Mouse (Mus musculus) adrenal gland, adult (tissue): ENCODE measurements around the gene Actb.

Experiments used
- DNase-seq, 2 experiments: peaks; one replicate each; pipeline ENCODE4 v3.0.0; 2022 to 2023; ENCODE audit warnings: low spot score in 1 of 2; ENCODE audit not compliant: inconsistent age in 2 of 2

Gene Actb

GRCm38 (mm10) chr5:142923781-142924180, 17.2 kb upstream of the Actb start:
- no peak for DNase-seq

- DNase-seq: no peak
These were observed 15.7 kb upstream of the Actb start for GRCm38 (mm10) chr5:142922251-142922650.

- peak in 1 of 2 experiments; percentile 42 for DNase-seq
These were observed 14.5 kb upstream of the Actb start for GRCm38 (mm10) chr5:142921074-142921459.

GRCm38 (mm10) chr5:142920311-142921073, 13.9 kb upstream of the Actb start:
- peak; percentile 87 to 94 for DNase-seq

GRCm38 (mm10) chr5:142917402-142917801, 10.8 kb upstream of the Actb start:
- no peak for DNase-seq

- no peak for DNase-seq
These were observed 10.0 kb upstream of the Actb start for GRCm38 (mm10) chr5:142916593-142916992.

GRCm38 (mm10) chr5:142915231-142915630, 8.7 kb upstream of the Actb start:
- no peak for DNase-seq

GRCm38 (mm10) chr5:142912739-142913138, 6.2 kb upstream of the Actb start:
- no peak for DNase-seq

GRCm38 (mm10) chr5:142912320-142912719, 5.8 kb upstream of the Actb start:
- DNase-seq: no peak

- DNase-seq: no peak
These were observed 5.1 kb upstream of the Actb start for GRCm38 (mm10) chr5:142911629-142912028.

- DNase-seq: peak; percentile 67 to 89
These were observed 3.2 kb upstream of the Actb start for GRCm38 (mm10) chr5:142909576-142910278.

GRCm38 (mm10) chr5:142908941-142909575, 2.5 kb upstream of the Actb start:
- peak; percentile 36 to 69 for DNase-seq

GRCm38 (mm10) chr5:142907803-142908559, 1.4 kb upstream of the Actb start:
- peak; percentile 92 to 97 for DNase-seq

GRCm38 (mm10) chr5:142907048-142907802, 671 bp upstream of the Actb start:
- DNase-seq: peak; percentile 72 to 90

GRCm38 (mm10) chr5:142905725-142906531, 626 bp downstream of the Actb start:
- peak; percentile 100 for DNase-seq

GRCm38 (mm10) chr5:142905038-142905695, 1.4 kb downstream of the Actb start:
- no peak for DNase-seq

GRCm38 (mm10) chr5:142904208-142905037, 2.1 kb downstream of the Actb start:
- peak; percentile 49 to 74 for DNase-seq
